Mouse (Mus musculus) neural tube, embryonic 11.5 days (tissue): ENCODE data around the gene Col4a3bp. TPM values are rescaled to one million over a fixed set of nuclear protein-coding genes. Genes with fewer than 3 reads are reported as not detected.

Experiments
- ATAC-seq: fragments of 200-750 bp; cut with Nextera tagmentation; 2 replicates; pipeline ENCODE4 v1.8.0; 2017; ENCODE audit warnings: moderate number of reproducible peaks, mild to moderate bottlenecking, moderate TSS enrichment, moderate library complexity; ENCODE audit not compliant: insufficient read depth, low FRiP score, low TSS enrichment
- DNase-seq: peaks from one replicate; pipeline ENCODE4 v3.0.0-alpha.2; 2015; ENCODE audit warnings: low spot score
- H3K27ac ChIP-seq: fragments of 300-500 bp; sonication (generic); 2 replicates; pipeline ENCODE4 v1.5.1; 2014; ENCODE audit warnings: low read depth, mild to moderate bottlenecking, low read length
- H3K27me3 ChIP-seq: fragments of 300-500 bp; sonication (generic); 2 replicates; pipeline ENCODE4 v1.6.1; 2014; ENCODE audit warnings: mild to moderate bottlenecking, low read length, mixed read lengths; ENCODE audit not compliant: control insufficient read depth, insufficient read depth
- H3K36me3 ChIP-seq: fragments of 300-500 bp; sonication (generic); 2 replicates; pipeline ENCODE4 v1.6.1; 2014; ENCODE audit warnings: mild to moderate bottlenecking, low read length, moderate library complexity, mixed read lengths; ENCODE audit not compliant: control insufficient read depth, insufficient read depth
- H3K4me1 ChIP-seq: fragments of 300-500 bp; sonication (generic); 2 replicates; pipeline ENCODE4 v1.6.1; 2014; ENCODE audit warnings: low read length, mixed read lengths; ENCODE audit not compliant: control insufficient read depth, insufficient read depth
- H3K4me2 ChIP-seq: fragments of 300-500 bp; sonication (generic); 2 replicates; pipeline ENCODE4 v1.6.1; 2014; ENCODE audit warnings: low read depth, mild to moderate bottlenecking, moderate library complexity
- H3K4me3 ChIP-seq: fragments of 300-500 bp; sonication (generic); 2 replicates; pipeline ENCODE4 v1.5.1; 2014; ENCODE audit warnings: low read depth, low read length
- H3K9ac ChIP-seq: fragments of 300-500 bp; sonication (generic); 2 replicates; pipeline ENCODE4 v1.6.1; 2014; ENCODE audit warnings: mild to moderate bottlenecking, low read length
- H3K9me3 ChIP-seq: fragments of 300-500 bp; sonication (generic); 2 replicates; pipeline ENCODE4 v1.6.1; 2016; ENCODE audit warnings: low read length; ENCODE audit not compliant: control insufficient read depth
- WGBS: fragments of 180-500 bp; shearing (Covaris S2); extraction: QIAGEN DNeasy Blood & Tissue Kit; methylation state at CpG from one replicate; pipeline ENCODE4 v1.1.7; 2014; 5-methylcytosine and 5-hydroxymethylcytosine counted together
- polyA plus RNA-seq: library from polyadenylated mRNA; unstranded; fragments of >200 nt; fragmentation: Nextera tagmentation; extraction: Ambion mirVana; gene quantifications from 2 replicates; pipeline ENCODE4 v1.2.1, GENCODE M21; 2014

Gene Col4a3bp
- polyA plus RNA-seq, 1 experiment from 2014 or later = 5.9 TPM

GRCm38 (mm10) chr13:96547941-96548340 is 5.5 kb downstream of the Col4a3bp start:
- Histone ChIP-seq H3K36me3 (no peaks in the 10 kb centered on the region), H3K4me2 (no peak overlapping the region), H3K9ac (no peak overlapping the region), H3K4me3 (no peak overlapping the region), H3K27ac (no peak overlapping the region), H3K27me3 (no peaks in the 10 kb centered on the region), H3K4me1 (no peaks in the 10 kb centered on the region), H3K9me3 (no peaks in the 10 kb centered on the region)
- ATAC-seq (no peak), DNase-seq (no peak)
- 74% methylated on average over 4 of the region's 4 CpGs for WGBS

GRCm38 (mm10) chr13:96555099-96555498 is 12.7 kb downstream of the Col4a3bp start:
- no peak overlapping the region for H3K4me2 ChIP-seq
- 99% methylated on average over 3 of the region's 3 CpGs for WGBS
- no peaks in the 10 kb centered on the region for H3K4me1 ChIP-seq
- H3K4me3 ChIP-seq = no peak overlapping the region
- no peak overlapping the region for H3K9ac ChIP-seq
- ATAC-seq = no peak
- H3K9me3 ChIP-seq = no peaks in the 10 kb centered on the region
- no peak overlapping the region for H3K27ac ChIP-seq
- H3K36me3 ChIP-seq = no peaks in the 10 kb centered on the region
- H3K27me3 ChIP-seq = no peaks in the 10 kb centered on the region
- DNase-seq = no peak

- no peak for ATAC-seq
- H3K4me1 ChIP-seq = no peaks in the 10 kb centered on the region
- no peaks in the 10 kb centered on the region for H3K9me3 ChIP-seq
- WGBS = 70% methylated on average over 6 of the region's 6 CpGs
- no peak overlapping the region for H3K4me3 ChIP-seq
- no peak overlapping the region for H3K4me2 ChIP-seq
- H3K9ac ChIP-seq = no peak overlapping the region
- no peaks in the 10 kb centered on the region for H3K27me3 ChIP-seq
- H3K27ac ChIP-seq = no peak overlapping the region
- no peaks in the 10 kb centered on the region for H3K36me3 ChIP-seq
- DNase-seq = no peak
Observed at GRCm38 (mm10) chr13:96567977-96568376, 25.6 kb downstream of the Col4a3bp start.

- Histone ChIP-seq H3K27ac (no peak overlapping the region), H3K36me3 (no peaks in the 10 kb centered on the region), H3K27me3 (no peaks in the 10 kb centered on the region), H3K4me2 (no peak overlapping the region), H3K4me3 (no peak overlapping the region), H3K9me3 (no peaks in the 10 kb centered on the region), H3K4me1 (no peaks in the 10 kb centered on the region), H3K9ac (no peak overlapping the region)
- DNase-seq = no peak
- WGBS = 59% methylated on average over 10 of the region's 10 CpGs
- no peak for ATAC-seq
Observed at GRCm38 (mm10) chr13:96570313-96571015, 28.0 kb downstream of the Col4a3bp start.

GRCm38 (mm10) chr13:96571016-96571361 is 28.6 kb downstream of the Col4a3bp start:
- H3K9ac ChIP-seq = no peak overlapping the region
- H3K27ac ChIP-seq = no peak overlapping the region
- H3K4me2 ChIP-seq = no peak overlapping the region
- DNase-seq (no peak), ATAC-seq (no peak)
- WGBS = 64% methylated on average over 6 of the region's 6 CpGs
- no peak overlapping the region for H3K4me3 ChIP-seq
- H3K27me3 ChIP-seq = no peaks in the 10 kb centered on the region
- no peaks in the 10 kb centered on the region for H3K4me1 ChIP-seq
- no peaks in the 10 kb centered on the region for H3K36me3 ChIP-seq
- H3K9me3 ChIP-seq = no peaks in the 10 kb centered on the region

DNA sequence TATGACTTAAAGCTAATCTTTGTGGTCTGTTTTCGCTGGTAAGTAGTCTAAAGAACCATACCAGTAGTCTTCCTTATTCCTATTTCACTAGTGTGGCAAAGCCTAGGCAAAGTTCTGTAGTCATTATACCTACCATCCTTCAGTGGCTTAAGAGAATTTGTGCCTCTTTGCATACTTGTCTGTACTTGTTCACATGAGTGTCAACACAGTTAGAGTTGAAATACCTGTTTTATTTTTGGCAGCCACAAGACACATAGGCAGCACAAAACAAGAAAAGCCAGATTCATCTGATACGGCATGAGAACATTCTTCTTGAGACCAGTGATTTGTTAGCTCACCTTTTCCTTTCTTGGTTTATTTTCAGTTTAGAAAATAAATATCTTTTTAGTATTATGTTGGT is 31.8 kb downstream of the Col4a3bp start:
- WGBS = 95% methylated on average over 2 of the region's 2 CpGs
- H3K9me3 ChIP-seq = no peaks in the 10 kb centered on the region
- H3K27me3 ChIP-seq = no peaks in the 10 kb centered on the region
- H3K36me3 ChIP-seq = no peaks in the 10 kb centered on the region
- no peak for DNase-seq
- H3K4me1 ChIP-seq = no peaks in the 10 kb centered on the region
- no peak overlapping the region for H3K9ac ChIP-seq
- H3K4me2 ChIP-seq = no peak overlapping the region
- no peak overlapping the region for H3K4me3 ChIP-seq
- ATAC-seq = no peak
- H3K27ac ChIP-seq = no peak overlapping the region

- H3K4me1 ChIP-seq = no peaks in the 10 kb centered on the region
- DNase-seq (no peak), ATAC-seq (no peak)
- no peaks in the 10 kb centered on the region for H3K9me3 ChIP-seq
- H3K36me3 ChIP-seq = no peaks in the 10 kb centered on the region
- WGBS = 91% methylated on average over 2 of the region's 2 CpGs
- no peak overlapping the region for H3K27ac ChIP-seq
- no peak overlapping the region for H3K9ac ChIP-seq
- no peaks in the 10 kb centered on the region for H3K27me3 ChIP-seq
- no peak overlapping the region for H3K4me2 ChIP-seq
- H3K4me3 ChIP-seq = no peak overlapping the region
Observed at GRCm38 (mm10) chr13:96579104-96579503, 36.7 kb downstream of the Col4a3bp start.

DNA sequence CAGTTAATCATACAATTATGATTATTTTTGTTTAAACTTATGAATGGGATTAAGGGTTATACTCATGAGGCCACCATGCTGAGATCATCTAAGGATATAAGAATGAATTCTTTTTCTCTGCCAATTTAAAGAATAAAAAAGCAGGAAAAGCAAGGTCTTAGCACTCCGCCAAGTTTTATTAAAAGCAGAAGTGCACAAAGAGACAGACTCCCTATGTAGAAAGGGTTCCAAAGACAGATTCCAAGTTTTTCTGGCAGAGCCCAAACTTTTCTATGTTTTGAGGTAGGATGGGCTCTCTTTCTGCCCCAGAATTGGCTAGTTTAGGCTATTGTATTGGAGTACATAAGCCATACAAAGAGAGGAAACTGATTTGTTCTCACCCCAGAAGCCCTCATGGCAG is 37.6 kb downstream of the Col4a3bp start:
- Histone ChIP-seq H3K27ac (no peak overlapping the region), H3K4me1 (no peaks in the 10 kb centered on the region), H3K27me3 (no peaks in the 10 kb centered on the region), H3K9ac (no peak overlapping the region), H3K36me3 (no peaks in the 10 kb centered on the region), H3K4me2 (no peak overlapping the region), H3K4me3 (no peak overlapping the region), H3K9me3 (no peaks in the 10 kb centered on the region)
- ATAC-seq (no peak), DNase-seq (no peak)
- WGBS = 83% methylated on average over 1 of the region's 1 CpGs

GRCm38 (mm10) chr13:96584201-96584600 is 41.8 kb downstream of the Col4a3bp start:
- Histone ChIP-seq H3K4me2 (no peak overlapping the region), H3K9ac (no peak overlapping the region), H3K9me3 (no peaks in the 10 kb centered on the region), H3K27me3 (no peaks in the 10 kb centered on the region), H3K4me3 (no peak overlapping the region), H3K36me3 (no peaks in the 10 kb centered on the region), H3K4me1 (no peaks in the 10 kb centered on the region), H3K27ac (no peak overlapping the region)
- WGBS = 98% methylated on average over 2 of the region's 2 CpGs
- DNase-seq (no peak), ATAC-seq (no peak)
